In the genomic region with DNA sequence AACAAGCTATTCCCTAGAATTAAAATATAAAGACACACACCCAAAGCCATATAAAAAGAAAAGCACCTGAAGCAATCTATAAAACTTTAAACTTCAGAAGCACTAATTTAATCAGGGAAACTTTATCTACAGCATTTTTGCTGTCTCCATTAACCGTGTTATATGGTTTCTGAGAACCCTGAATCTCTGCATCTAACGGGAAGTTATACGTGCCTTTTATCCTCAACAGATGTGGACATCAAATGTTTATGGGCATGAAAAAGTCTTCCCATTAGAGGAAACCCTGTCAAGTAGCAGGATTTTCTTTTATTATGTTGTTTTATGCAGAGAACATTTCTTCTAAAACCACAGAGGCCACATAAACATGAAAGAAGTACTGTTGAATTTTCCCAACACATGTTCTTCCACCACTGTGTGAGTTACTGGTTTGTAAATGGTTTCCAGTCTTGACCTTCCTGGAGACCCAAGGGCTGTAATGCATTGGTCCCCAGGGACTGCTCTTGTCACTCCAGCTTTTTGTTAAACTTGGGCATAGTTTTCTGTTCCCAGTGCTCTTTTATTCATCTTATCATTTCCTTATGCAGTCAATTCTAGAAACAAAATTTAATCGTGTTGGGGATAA, we compare ENCODE assay signal across 27 mouse cellular contexts.
DNase-seq lines count a peak whose midpoint lies in the region; ATAC-seq lines count a peak whose summit lies in the region.
"Had no signal": no experiment of that assay in that cellular context is flagged by ENCODE, and none has a peak within 500 bp of the region (broad histone marks: within the 10 kb centered on the region; RNA-seq: fewer than 3 reads in every experiment).

No protein-coding gene starts in this region.

- WGBS in embryonic facial prominence, embryonic 11.5 days, result 59% methylated on average over 4 of the region's 4 CpGs
- 69% methylated on average over 4 of the region's 4 CpGs for WGBS in embryonic facial prominence, embryonic 10.5 days
- WGBS in limb, embryonic 11.5 days, result 27% methylated on average over 4 of the region's 4 CpGs
- WGBS in limb, embryonic 10.5 days, result 51% methylated on average over 4 of the region's 4 CpGs
- WGBS in limb, embryonic 12.5 days, result 20% methylated on average over 4 of the region's 4 CpGs

- no peaks in the 10 kb centered on the region for H3K27me3 ChIP-seq in embryonic facial prominence, embryonic 11.5 days (ENCODE audit: control insufficient read depth, insufficient read depth, low read length)
- H3K27me3 ChIP-seq in embryonic facial prominence, embryonic 10.5 days (replicated peaks; ENCODE audit: low read depth, poor library complexity, severe bottlenecking), result no peaks in the 10 kb centered on the region
- H3K27me3 ChIP-seq in limb, embryonic 11.5 days (ENCODE audit: control insufficient read depth, insufficient read depth, low read length), result no peaks in the 10 kb centered on the region
- no peaks in the 10 kb centered on the region for H3K27me3 ChIP-seq in limb, embryonic 10.5 days (ENCODE audit: low read depth, poor library complexity, severe bottlenecking)
- H3K27me3 ChIP-seq in limb, embryonic 12.5 days, result no peaks in the 10 kb centered on the region
- H3K27me3 ChIP-seq: heart, embryonic 12.5 days; limb, embryonic 15.5 days; midbrain, embryonic 13.5 days; neural tube, embryonic 13.5 days had no signal

- no peak overlapping the region for H3K4me2 ChIP-seq in embryonic facial prominence, embryonic 11.5 days (ENCODE audit: low read depth, low read length)
- no peak overlapping the region for H3K4me2 ChIP-seq in limb, embryonic 11.5 days (ENCODE audit: low read depth, severe bottlenecking)
- H3K4me2 ChIP-seq in limb, embryonic 12.5 days, result no peak overlapping the region
- H3K4me2 ChIP-seq: heart, embryonic 12.5 days; hindbrain, embryonic 14.5 days; limb, embryonic 15.5 days; midbrain, embryonic 13.5 days; neural tube, embryonic 13.5 days had no signal

- intact Hi-C loops in left cerebral cortex, postnatal 4 days (cut with DNase I), result no loop called here

- H3K9me3 ChIP-seq in embryonic facial prominence, embryonic 11.5 days (replicated peaks; ENCODE audit: control insufficient read depth, low read length), result no peaks in the 10 kb centered on the region
- H3K9me3 ChIP-seq in embryonic facial prominence, embryonic 10.5 days, result no peaks in the 10 kb centered on the region
- no peaks in the 10 kb centered on the region for H3K9me3 ChIP-seq in limb, embryonic 11.5 days (ENCODE audit: control insufficient read depth, low read length)
- H3K9me3 ChIP-seq in limb, embryonic 10.5 days (replicated peaks), result no peaks in the 10 kb centered on the region
- no peaks in the 10 kb centered on the region for H3K9me3 ChIP-seq in limb, embryonic 12.5 days
- H3K9me3 ChIP-seq: G1E; heart, embryonic 12.5 days; limb, embryonic 15.5 days; midbrain, embryonic 13.5 days; neural tube, embryonic 13.5 days had no signal

- no peaks in the 10 kb centered on the region for H3K36me3 ChIP-seq in embryonic facial prominence, embryonic 11.5 days (replicated peaks; ENCODE audit: control insufficient read depth, insufficient read depth, low read depth, low read length)
- H3K36me3 ChIP-seq in embryonic facial prominence, embryonic 10.5 days (replicated peaks), result no peaks in the 10 kb centered on the region
- H3K36me3 ChIP-seq in limb, embryonic 11.5 days (ENCODE audit: control insufficient read depth, insufficient read depth, low read length), result no peaks in the 10 kb centered on the region
- H3K36me3 ChIP-seq in limb, embryonic 10.5 days, result no peaks in the 10 kb centered on the region
- H3K36me3 ChIP-seq in limb, embryonic 12.5 days, result no peaks in the 10 kb centered on the region
- H3K36me3 ChIP-seq: G1E; heart, embryonic 12.5 days; limb, embryonic 15.5 days; midbrain, embryonic 13.5 days; neural tube, embryonic 13.5 days had no signal

- no peak overlapping the region for H3K9ac ChIP-seq in embryonic facial prominence, embryonic 11.5 days (replicated peaks; ENCODE audit: low read length)
- no peak overlapping the region for H3K9ac ChIP-seq in limb, embryonic 11.5 days (ENCODE audit: low read length)
- no peak overlapping the region for H3K9ac ChIP-seq in limb, embryonic 12.5 days (replicated peaks)
- H3K9ac ChIP-seq: heart, embryonic 12.5 days; hindbrain, embryonic 14.5 days; limb, embryonic 15.5 days; liver, embryonic 14.5 days; midbrain, embryonic 13.5 days; neural tube, embryonic 13.5 days had no signal

- peak; percentile 49 for DNase-seq in embryonic facial prominence, embryonic 11.5 days (ENCODE audit: low spot score)
- no peak for DNase-seq in embryonic facial prominence, embryonic 10.5 days (ENCODE audit: low spot score)
- DNase-seq in limb, embryonic 11.5 days (ENCODE audit: low spot score), result peak; percentile 56
- DNase-seq in limb, embryonic 10.5 days (ENCODE audit: low spot score), result no peak
- no peak for DNase-seq in lung, postnatal 14 days
- no peak for DNase-seq in left cerebral cortex, postnatal 4 days
- DNase-seq: adrenal gland, adult 8-10 months; cerebellum, adult 8-10 months; cerebellum, postnatal 25 days; heart, adult 2 months; kidney, adult 18-20 months; layer of hippocampus, postnatal 36 days; lung, adult 2 months; right cerebral cortex, postnatal 4 days; thymus, adult 18-20 months; thymus, postnatal 25 days had no signal

- ATAC-seq in embryonic facial prominence, embryonic 11.5 days (replicated peaks; ENCODE audit: insufficient number of reproducible peaks, low FRiP score, low TSS enrichment, low read depth), result no peak
- ATAC-seq in limb, embryonic 11.5 days (ENCODE audit: insufficient number of reproducible peaks, low FRiP score, low TSS enrichment, low read depth), result peak; percentile 62; the same call in 1 of the 2 replicates
- peak; percentile 89 for ATAC-seq in limb, embryonic 12.5 days (ENCODE audit: insufficient number of reproducible peaks, insufficient read depth, low FRiP score, low TSS enrichment, low read depth)
- ATAC-seq: forebrain, embryonic 14.5 days; inflammation-experienced regulatory T-cells, adult 6 months; midbrain, embryonic 13.5 days had no signal

- H3K4me1 ChIP-seq in embryonic facial prominence, embryonic 11.5 days (ENCODE audit: control insufficient read depth, insufficient read depth, low read length), result no peaks in the 10 kb centered on the region
- peaks cover 9% of the 10 kb centered on the region for H3K4me1 ChIP-seq in embryonic facial prominence, embryonic 10.5 days
- H3K4me1 ChIP-seq in limb, embryonic 11.5 days (ENCODE audit: control insufficient read depth, insufficient read depth, low read length), result no peaks in the 10 kb centered on the region
- peaks cover 15% of the 10 kb centered on the region for H3K4me1 ChIP-seq in limb, embryonic 10.5 days
- peaks cover 9% of the 10 kb centered on the region for H3K4me1 ChIP-seq in limb, embryonic 12.5 days (replicated peaks)
- H3K4me1 ChIP-seq: heart, embryonic 12.5 days; limb, embryonic 15.5 days; midbrain, embryonic 13.5 days; neural tube, embryonic 13.5 days had no signal

- H3K27ac ChIP-seq in embryonic facial prominence, embryonic 11.5 days (replicated peaks; ENCODE audit: low read depth, low read length), result no peak overlapping the region
- H3K27ac ChIP-seq in embryonic facial prominence, embryonic 10.5 days (replicated peaks), result no peak overlapping the region
- H3K27ac ChIP-seq in limb, embryonic 11.5 days (replicated peaks; ENCODE audit: low read depth, low read length), result no peak overlapping the region
- H3K27ac ChIP-seq in limb, embryonic 10.5 days, result no peak overlapping the region
- H3K27ac ChIP-seq in limb, embryonic 12.5 days, result no peak overlapping the region
- H3K27ac ChIP-seq: heart, adult 2 months; hindbrain, embryonic 14.5 days; limb, embryonic 15.5 days; liver, embryonic 14.5 days; midbrain, embryonic 13.5 days; neural tube, embryonic 13.5 days; stomach, postnatal 0 days had no signal

- H3K4me3 ChIP-seq in embryonic facial prominence, embryonic 11.5 days (ENCODE audit: low read depth, low read length), result no peak overlapping the region
- no peak overlapping the region for H3K4me3 ChIP-seq in embryonic facial prominence, embryonic 10.5 days
- H3K4me3 ChIP-seq in limb, embryonic 11.5 days (ENCODE audit: low read depth, low read length), result no peak overlapping the region
- H3K4me3 ChIP-seq in limb, embryonic 10.5 days, result no peak overlapping the region
- no peak overlapping the region for H3K4me3 ChIP-seq in limb, embryonic 12.5 days (replicated peaks)
- H3K4me3 ChIP-seq: heart, adult 2 months; heart, embryonic 12.5 days; limb, embryonic 15.5 days; midbrain, embryonic 13.5 days; neural tube, embryonic 13.5 days had no signal

Comparison
In these comparisons a context has a peak if more than half of its experiments do, and no peak if none do; other contexts are left out.
1. DNase-seq: peak in embryonic facial prominence, embryonic 11.5 days (single experiment) and limb, embryonic 11.5 days (single experiment); none in embryonic facial prominence, embryonic 10.5 days (single experiment), limb, embryonic 10.5 days (single experiment), lung, postnatal 14 days (single experiment) and left cerebral cortex, postnatal 4 days (single experiment).